Mouse (Mus musculus) layer of hippocampus, adult 18-20 months (tissue): ENCODE measurements around the gene Rpa3. TPM values are rescaled to one million over a fixed set of nuclear protein-coding genes. Genes with fewer than 3 reads are reported as not detected.

ENCODE experiments used
- DNase-seq, 2 experiments: peaks; one replicate each; pipeline ENCODE4 v3.0.0; 2022; ENCODE audit warnings: low spot score in 2 of 2
- total RNA-seq, 2 experiments: library from RNA; stranded (reverse); gene quantifications; 2 replicates each; pipeline ENCODE4 v1.2.3; 2021

Gene Rpa3
- total RNA-seq, 2 experiments from 2014 or later = 13.1 to 14.3 TPM

- DNase-seq = no peak
Observed at GRCm38 (mm10) chr6:8209866-8210186, 49.1 kb downstream of the Rpa3 start.

- peak; percentile 67 to 87 for DNase-seq
Observed at GRCm38 (mm10) chr6:8209047-8209865, 49.7 kb downstream of the Rpa3 start, which contains the start of gene Mios. Gene Mios (plus strand): TSS chr6:8209222.

Other genes starting within 250 kb of the Rpa3 start
- under 1 TPM; 0.32 to 0.38 TPM for gene Col28a1, start 66.6 kb downstream of the Rpa3 start, total RNA-seq
- 10 to 100 TPM; 22.6 to 23.3 TPM for gene Mios, start 50.0 kb downstream of the Rpa3 start, total RNA-seq
- 10 to 100 TPM; 32.3 to 34.7 TPM for gene Umad1, start 115 bp upstream of the Rpa3 start, total RNA-seq
- gene Gm45062, start 277 bp upstream of the Rpa3 start, total RNA-seq = 1 to 10 TPM; 3.4 to 5.7 TPM